Mouse (Mus musculus) limb, embryonic 14.5 days (tissue): ENCODE measurements around the gene Rab37. TPM values are rescaled to one million over a fixed set of nuclear protein-coding genes. Genes with fewer than 3 reads are reported as not detected.

Experiments used
- ATAC-seq: fragments of 200-750 bp; cut with Nextera tagmentation; 2 replicates; pipeline ENCODE4 v1.8.0; 2017; ENCODE audit warnings: low read depth, moderate number of reproducible peaks, moderate TSS enrichment; ENCODE audit not compliant: low FRiP score
- DNase-seq: peaks from one replicate; pipeline ENCODE4 v3.0.0-alpha.2; 2015; ENCODE audit warnings: low spot score
- H3K27ac ChIP-seq: fragments of 300-500 bp; sonication (generic); replicated peaks from 2 replicates; pipeline ENCODE4 v1.5.1; 2014; ENCODE audit warnings: low read depth, mild to moderate bottlenecking, low read length, moderate library complexity, mixed read lengths
- H3K27me3 ChIP-seq: fragments of 300-500 bp; sonication (generic); 2 replicates; pipeline ENCODE4 v1.6.1; 2014; ENCODE audit warnings: low read length, mixed read lengths; ENCODE audit not compliant: control insufficient read depth, insufficient read depth
- H3K36me3 ChIP-seq: fragments of 300-500 bp; sonication (generic); 2 replicates; pipeline ENCODE4 v1.6.1; 2014; ENCODE audit warnings: mild to moderate bottlenecking, low read length, moderate library complexity, mixed read lengths; ENCODE audit not compliant: control insufficient read depth, insufficient read depth
- H3K4me1 ChIP-seq: fragments of 300-500 bp; sonication (generic); 2 replicates; pipeline ENCODE4 v1.6.1; 2014; ENCODE audit warnings: antibody characterized with exemption, low read length, mixed read lengths; ENCODE audit not compliant: control insufficient read depth, insufficient read depth
- H3K4me2 ChIP-seq: fragments of 300-500 bp; sonication (generic); replicated peaks from 2 replicates; pipeline ENCODE4 v1.6.1; 2014; ENCODE audit warnings: low read depth, mild to moderate bottlenecking, low read length, moderate library complexity; ENCODE audit not compliant: severe bottlenecking
- H3K4me3 ChIP-seq: fragments of 300-500 bp; sonication (generic); replicated peaks from 2 replicates; pipeline ENCODE4 v1.5.1; 2014; ENCODE audit warnings: low read length
- H3K9ac ChIP-seq: fragments of 300-500 bp; sonication (generic); 2 replicates; pipeline ENCODE4 v1.6.1; 2014; ENCODE audit warnings: mild to moderate bottlenecking, low read depth, low read length, moderate library complexity; ENCODE audit not compliant: severe bottlenecking
- H3K9me3 ChIP-seq: fragments of 300-500 bp; sonication (generic); 2 replicates; pipeline ENCODE4 v1.6.1; 2016; ENCODE audit warnings: low read length; ENCODE audit not compliant: control insufficient read depth
- POLR2A ChIP-seq: fragments of 200-500 bp; IDR thresholded peaks from 2 replicates; pipeline ENCODE4 v1.8.0; 2012; ENCODE audit warnings: inconsistent platforms, mild to moderate bottlenecking, moderate library complexity, borderline replicate concordance; ENCODE audit not compliant: insufficient read depth, insufficient read length; ENCODE audit errors: extremely low read depth
- WGBS: fragments of 180-500 bp; shearing (Covaris S2); extraction: QIAGEN DNeasy Blood & Tissue Kit; methylation state at CpG from one replicate; pipeline ENCODE4 v1.1.7; 2014; 5-methylcytosine and 5-hydroxymethylcytosine counted together
- polyA plus RNA-seq, 2 experiments: library from polyadenylated mRNA; depleted of rRNA in 1 of 2; stranded (reverse) in 1 of 2; unstranded in 1 of 2; fragments of >200 nt; fragmentation: Nextera tagmentation in 1 of 2; extraction: Ambion mirVana in 1 of 2; gene quantifications; 2 replicates each; pipeline versions ENCODE4 v1.2.1 to v1.2.3; 2012 to 2014

The Rab37 gene
- polyA plus RNA-seq, 2 experiments: 1.5 TPM

DNA sequence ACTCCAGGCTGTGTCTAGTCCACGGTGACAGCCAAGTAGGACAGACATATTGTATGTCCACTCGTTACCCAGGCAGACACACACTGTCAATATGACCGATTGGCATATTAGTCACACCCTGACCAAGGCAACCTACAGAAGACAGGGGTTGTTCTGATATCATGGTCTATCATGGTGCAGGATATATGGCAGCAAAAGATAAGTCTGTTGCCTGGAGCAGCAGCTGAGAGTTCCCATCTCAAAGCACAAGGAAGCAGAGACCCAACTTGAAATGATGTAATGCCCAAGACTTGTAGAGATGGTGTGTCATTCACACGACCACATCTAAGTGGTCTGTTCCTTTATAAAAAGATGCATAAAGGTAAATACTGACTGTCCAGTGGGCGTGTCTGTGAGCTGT lies 12.6 kb upstream of the Rab37 start:
- ATAC-seq (no peak), DNase-seq (no peak)
- Histone ChIP-seq H3K4me3 (no peak overlapping the region), H3K9me3 (no peaks in the 10 kb centered on the region), H3K4me1 (no peaks in the 10 kb centered on the region), H3K4me2 (no peak overlapping the region), H3K36me3 (no peaks in the 10 kb centered on the region), H3K9ac (no peak overlapping the region), H3K27me3 (peaks cover 5% of the 10 kb centered on the region; the same call in 1 of the 2 replicates), H3K27ac (no peak overlapping the region)
- no peak for TF ChIP-seq POLR2A
- WGBS: 75% methylated on average over 5 of the region's 5 CpGs

DNA sequence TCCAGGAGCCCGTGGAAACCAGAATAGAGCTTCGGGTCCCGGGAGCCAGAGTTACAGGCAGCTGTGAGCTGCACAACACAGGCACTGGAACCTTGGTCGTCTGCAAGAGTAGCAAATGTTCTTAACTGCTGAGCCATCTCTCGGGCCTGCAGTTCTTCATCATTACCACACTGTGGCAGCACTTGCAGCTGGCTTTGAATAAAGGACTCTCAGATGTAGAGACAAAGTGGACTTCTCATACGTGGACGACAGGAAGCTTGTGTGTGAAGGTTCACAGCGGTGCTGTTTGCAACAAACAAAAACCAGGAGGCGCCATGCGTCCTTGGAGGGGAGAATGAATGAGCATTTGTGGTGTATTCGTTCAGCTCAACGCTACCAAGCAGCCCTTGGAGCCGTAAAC lies 10.3 kb upstream of the Rab37 start:
- Histone ChIP-seq H3K9me3 (no peaks in the 10 kb centered on the region), H3K4me1 (no peaks in the 10 kb centered on the region), H3K36me3 (no peaks in the 10 kb centered on the region), H3K4me3 (no peak overlapping the region), H3K4me2 (no peak overlapping the region), H3K27ac (no peak overlapping the region), H3K9ac (no peak overlapping the region), H3K27me3 (peaks cover 11% of the 10 kb centered on the region; the same call in 1 of the 2 replicates)
- ATAC-seq (no peak), DNase-seq (peak; percentile 30)
- 36% methylated on average over 13 of the region's 13 CpGs for WGBS
- TF ChIP-seq POLR2A: no peak

GRCm38 (mm10) chr11:115081373-115081772 lies 9.9 kb upstream of the Rab37 start:
- ATAC-seq (no peak), DNase-seq (no peak)
- Histone ChIP-seq H3K27me3 (peaks cover 11% of the 10 kb centered on the region; the same call in 1 of the 2 replicates), H3K4me3 (no peak overlapping the region), H3K36me3 (no peaks in the 10 kb centered on the region), H3K27ac (no peak overlapping the region), H3K9me3 (no peaks in the 10 kb centered on the region), H3K4me2 (no peak overlapping the region), H3K4me1 (no peaks in the 10 kb centered on the region), H3K9ac (no peak overlapping the region)
- 65% methylated on average over 3 of the region's 3 CpGs for WGBS
- no peak for TF ChIP-seq POLR2A

GRCm38 (mm10) chr11:115082196-115082595 lies 9.0 kb upstream of the Rab37 start:
- TF ChIP-seq POLR2A: no peak
- no peaks in the 10 kb centered on the region for H3K4me1 ChIP-seq
- H3K27me3 ChIP-seq: peaks cover 11% of the 10 kb centered on the region; the same call in 1 of the 2 replicates
- WGBS: 66% methylated on average over 6 of the region's 6 CpGs
- H3K4me3 ChIP-seq: no peak overlapping the region
- H3K4me2 ChIP-seq: no peak overlapping the region
- no peaks in the 10 kb centered on the region for H3K36me3 ChIP-seq
- no peaks in the 10 kb centered on the region for H3K9me3 ChIP-seq
- no peak overlapping the region for H3K27ac ChIP-seq
- no peak overlapping the region for H3K9ac ChIP-seq
- DNase-seq: no peak
- no peak for ATAC-seq

DNA sequence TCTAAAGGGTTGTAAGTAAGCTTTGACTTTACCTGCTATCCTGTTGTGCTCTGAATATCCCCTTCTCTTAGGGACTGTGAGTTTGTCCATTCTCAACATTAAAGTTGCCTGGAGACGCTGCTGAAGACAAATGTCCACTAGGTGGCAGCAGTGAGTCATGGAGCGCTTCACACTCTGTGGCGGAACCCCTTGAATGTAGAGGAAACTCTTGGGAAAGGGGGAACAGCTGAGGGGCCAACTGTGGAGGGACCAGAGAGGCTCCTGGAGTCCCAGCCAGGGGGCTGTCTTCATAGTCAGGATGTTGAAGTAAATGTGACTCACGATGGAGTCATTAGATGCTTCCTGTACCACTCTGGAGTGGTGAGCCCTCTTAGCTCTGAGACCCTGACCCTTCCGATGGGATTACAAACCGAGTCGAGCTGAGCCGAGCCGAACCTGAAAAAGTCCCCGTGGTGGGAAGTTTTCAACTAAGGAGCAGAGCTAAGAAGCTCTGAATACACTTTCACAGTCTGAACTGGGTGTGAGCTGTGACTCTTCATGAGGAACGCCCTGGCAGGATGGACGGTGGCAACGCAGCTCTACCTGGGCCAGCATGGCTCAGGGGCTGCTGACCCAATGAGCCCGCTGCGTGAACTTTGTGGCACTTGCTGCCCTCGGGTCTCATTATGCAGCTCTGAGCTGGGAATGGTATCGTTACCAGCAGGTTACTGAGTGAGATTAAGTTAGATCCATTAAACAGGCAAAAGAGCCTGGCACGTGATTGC lies 7.7 kb upstream of the Rab37 start:
- no peak overlapping the region for H3K9ac ChIP-seq
- DNase-seq (peak; percentile 84), ATAC-seq (0 out of 2 replicates have a peak, but pooled peaks have one; percentile 41)
- H3K9me3 ChIP-seq: no peaks in the 10 kb centered on the region
- peaks cover 11% of the 10 kb centered on the region; the same call in 1 of the 2 replicates for H3K27me3 ChIP-seq
- WGBS: 51% methylated on average over 18 of the region's 18 CpGs
- H3K4me3 ChIP-seq: no peak overlapping the region
- TF ChIP-seq POLR2A: no peak
- H3K27ac ChIP-seq: no peak overlapping the region
- H3K4me2 ChIP-seq: no peak overlapping the region
- H3K36me3 ChIP-seq: no peaks in the 10 kb centered on the region
- H3K4me1 ChIP-seq: no peaks in the 10 kb centered on the region

DNA sequence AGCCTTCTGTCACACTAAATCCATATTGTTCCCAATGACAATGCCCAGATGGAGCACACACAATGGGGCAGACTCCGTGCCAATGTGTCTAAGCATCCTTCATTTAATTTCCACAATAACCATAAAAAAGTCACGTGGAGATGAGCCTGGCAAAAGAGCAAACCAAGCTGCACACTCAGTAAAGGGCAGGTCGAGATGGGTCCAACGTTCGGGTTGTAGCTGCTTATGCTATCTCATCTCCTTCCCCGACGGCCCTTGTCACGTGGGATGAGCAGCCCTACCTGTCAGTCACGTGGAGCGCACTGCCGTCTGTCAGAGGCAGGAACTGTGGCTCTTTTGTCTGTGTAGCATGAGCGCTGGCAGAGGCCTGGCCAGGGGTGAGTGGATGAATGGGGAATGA lies 6.6 kb upstream of the Rab37 start:
- Histone ChIP-seq H3K4me2 (no peak overlapping the region), H3K27ac (no peak overlapping the region), H3K9me3 (no peaks in the 10 kb centered on the region), H3K9ac (no peak overlapping the region), H3K4me3 (no peak overlapping the region), H3K4me1 (no peaks in the 10 kb centered on the region), H3K27me3 (peaks cover 11% of the 10 kb centered on the region; the same call in 1 of the 2 replicates), H3K36me3 (no peaks in the 10 kb centered on the region)
- no peak for DNase-seq
- WGBS: 61% methylated on average over 12 of the region's 12 CpGs
- ATAC-seq: no peak
- TF ChIP-seq POLR2A: no peak
